Mouse (Mus musculus): ENCODE measurements around the gene Thnsl2. TPM values are rescaled to one million over a fixed set of nuclear protein-coding genes. Genes with fewer than 3 reads are reported as not detected.

Thnsl2 gene
- polyA plus RNA-seq, 1 experiment from 2014 or later, result 25.7 TPM

- H3K4me2 ChIP-seq (replicated peaks; ENCODE audit: low read depth, low read length), result no peak overlapping the region
- H3K27ac ChIP-seq (ENCODE audit: low read depth, low read length), result peak overlapping the region; percentile 62; the same call in 1 of the 2 replicates
- ATAC-seq (ENCODE audit: low FRiP score, low TSS enrichment), result peak; percentile 26; the same call in 1 of the 2 replicates
- H3K27me3 ChIP-seq (ENCODE audit: control insufficient read depth, insufficient read depth, low read length), result no peaks in the 10 kb centered on the region
- H3K36me3 ChIP-seq (ENCODE audit: control insufficient read depth, insufficient read depth, low read length), result no peaks in the 10 kb centered on the region
- H3K4me3 ChIP-seq (ENCODE audit: low read length), result no peak overlapping the region
- peaks cover 12% of the 10 kb centered on the region for H3K4me1 ChIP-seq (ENCODE audit: control insufficient read depth, insufficient read depth, low read length)
- no peak overlapping the region for H3K9ac ChIP-seq (ENCODE audit: low read depth, low read length)
- WGBS, result 33% methylated on average over 3 of the region's 3 CpGs
- H3K9me3 ChIP-seq (ENCODE audit: control insufficient read depth, low read length), result no peaks in the 10 kb centered on the region; the same call in 1 of the 2 replicates
These were observed 1.2 kb upstream of the Thnsl2 start for GRCm38 (mm10) chr6:71145288-71145989.

GRCm38 (mm10) chr6:71143154-71143893 lies 915 bp downstream of the Thnsl2 start:
- 0 out of 2 replicates have a peak, but pooled peaks have one; percentile 1 for ATAC-seq (ENCODE audit: low FRiP score, low TSS enrichment)
- 2% methylated on average over 19 of the region's 19 CpGs for WGBS
- H3K36me3 ChIP-seq (ENCODE audit: control insufficient read depth, insufficient read depth, low read length), result no peaks in the 10 kb centered on the region
- peak overlapping the region; percentile 85 for H3K4me2 ChIP-seq (replicated peaks; ENCODE audit: low read depth, low read length)
- no peaks in the 10 kb centered on the region; the same call in 1 of the 2 replicates for H3K9me3 ChIP-seq (ENCODE audit: control insufficient read depth, low read length)
- H3K4me1 ChIP-seq (ENCODE audit: control insufficient read depth, insufficient read depth, low read length), result peaks cover 12% of the 10 kb centered on the region
- H3K9ac ChIP-seq (ENCODE audit: low read depth, low read length), result peak overlapping the region; percentile 71
- H3K4me3 ChIP-seq (ENCODE audit: low read length), result peak overlapping the region; percentile 63
- H3K27me3 ChIP-seq (ENCODE audit: control insufficient read depth, insufficient read depth, low read length), result no peaks in the 10 kb centered on the region
- peak overlapping the region; percentile 87; the same call in 1 of the 2 replicates for H3K27ac ChIP-seq (ENCODE audit: low read depth, low read length)

GRCm38 (mm10) chr6:71135031-71135430 lies 9.2 kb downstream of the Thnsl2 start:
- no peak for ATAC-seq (ENCODE audit: low FRiP score, low TSS enrichment)
- H3K4me1 ChIP-seq (ENCODE audit: control insufficient read depth, insufficient read depth, low read length), result no peaks in the 10 kb centered on the region
- no peaks in the 10 kb centered on the region for H3K27me3 ChIP-seq (ENCODE audit: control insufficient read depth, insufficient read depth, low read length)
- H3K4me2 ChIP-seq (replicated peaks; ENCODE audit: low read depth, low read length), result no peak overlapping the region
- H3K9ac ChIP-seq (ENCODE audit: low read depth, low read length), result no peak overlapping the region
- no peak overlapping the region for H3K27ac ChIP-seq (ENCODE audit: low read depth, low read length)
- WGBS, result 95% methylated on average over 3 of the region's 3 CpGs
- H3K36me3 ChIP-seq (ENCODE audit: control insufficient read depth, insufficient read depth, low read length), result no peaks in the 10 kb centered on the region
- no peaks in the 10 kb centered on the region for H3K9me3 ChIP-seq (ENCODE audit: control insufficient read depth, low read length)
- no peak overlapping the region for H3K4me3 ChIP-seq (ENCODE audit: low read length)

GRCm38 (mm10) chr6:71133559-71133958 lies 10.7 kb downstream of the Thnsl2 start:
- Histone ChIP-seq H3K4me1 (ENCODE audit: control insufficient read depth, insufficient read depth, low read length) (no peaks in the 10 kb centered on the region), H3K9me3 (ENCODE audit: control insufficient read depth, low read length) (no peaks in the 10 kb centered on the region), H3K4me2 (replicated peaks; ENCODE audit: low read depth, low read length) (no peak overlapping the region), H3K9ac (ENCODE audit: low read depth, low read length) (no peak overlapping the region), H3K4me3 (ENCODE audit: low read length) (no peak overlapping the region), H3K27me3 (ENCODE audit: control insufficient read depth, insufficient read depth, low read length) (no peaks in the 10 kb centered on the region), H3K36me3 (ENCODE audit: control insufficient read depth, insufficient read depth, low read length) (no peaks in the 10 kb centered on the region), H3K27ac (ENCODE audit: low read depth, low read length) (no peak overlapping the region)
- ATAC-seq (ENCODE audit: low FRiP score, low TSS enrichment), result no peak
- 84% methylated on average over 11 of the region's 11 CpGs for WGBS

- H3K9ac ChIP-seq (ENCODE audit: low read depth, low read length), result no peak overlapping the region
- no peaks in the 10 kb centered on the region for H3K27me3 ChIP-seq (ENCODE audit: control insufficient read depth, insufficient read depth, low read length)
- H3K4me2 ChIP-seq (replicated peaks; ENCODE audit: low read depth, low read length), result no peak overlapping the region
- H3K4me3 ChIP-seq (ENCODE audit: low read length), result no peak overlapping the region
- ATAC-seq (ENCODE audit: low FRiP score, low TSS enrichment), result no peak
- no peaks in the 10 kb centered on the region for H3K9me3 ChIP-seq (ENCODE audit: control insufficient read depth, low read length)
- no peak overlapping the region for H3K27ac ChIP-seq (ENCODE audit: low read depth, low read length)
- H3K4me1 ChIP-seq (ENCODE audit: control insufficient read depth, insufficient read depth, low read length), result no peaks in the 10 kb centered on the region
- H3K36me3 ChIP-seq (ENCODE audit: control insufficient read depth, insufficient read depth, low read length), result no peaks in the 10 kb centered on the region
These were observed 13.2 kb downstream of the Thnsl2 start for GRCm38 (mm10) chr6:71131038-71131437.

- 80% methylated on average over 1 of the region's 1 CpGs for WGBS
- Histone ChIP-seq H3K27ac (ENCODE audit: low read depth, low read length) (no peak overlapping the region), H3K9me3 (ENCODE audit: control insufficient read depth, low read length) (no peaks in the 10 kb centered on the region), H3K4me3 (ENCODE audit: low read length) (no peak overlapping the region), H3K36me3 (ENCODE audit: control insufficient read depth, insufficient read depth, low read length) (no peaks in the 10 kb centered on the region), H3K9ac (ENCODE audit: low read depth, low read length) (no peak overlapping the region), H3K27me3 (ENCODE audit: control insufficient read depth, insufficient read depth, low read length) (no peaks in the 10 kb centered on the region), H3K4me2 (replicated peaks; ENCODE audit: low read depth, low read length) (no peak overlapping the region), H3K4me1 (ENCODE audit: control insufficient read depth, insufficient read depth, low read length) (no peaks in the 10 kb centered on the region)
- no peak for ATAC-seq (ENCODE audit: low FRiP score, low TSS enrichment)
These were observed 14.0 kb downstream of the Thnsl2 start for GRCm38 (mm10) chr6:71130269-71130668.

GRCm38 (mm10) chr6:71129071-71129470 lies 15.2 kb downstream of the Thnsl2 start:
- no peaks in the 10 kb centered on the region for H3K36me3 ChIP-seq (ENCODE audit: control insufficient read depth, insufficient read depth, low read length)
- no peak overlapping the region for H3K4me3 ChIP-seq (ENCODE audit: low read length)
- H3K4me2 ChIP-seq (replicated peaks; ENCODE audit: low read depth, low read length), result no peak overlapping the region
- no peaks in the 10 kb centered on the region for H3K4me1 ChIP-seq (ENCODE audit: control insufficient read depth, insufficient read depth, low read length)
- no peak overlapping the region for H3K27ac ChIP-seq (ENCODE audit: low read depth, low read length)
- WGBS, result 60% methylated on average over 4 of the region's 4 CpGs
- H3K9ac ChIP-seq (ENCODE audit: low read depth, low read length), result no peak overlapping the region
- no peaks in the 10 kb centered on the region for H3K9me3 ChIP-seq (ENCODE audit: control insufficient read depth, low read length)
- no peaks in the 10 kb centered on the region for H3K27me3 ChIP-seq (ENCODE audit: control insufficient read depth, insufficient read depth, low read length)
- no peak for ATAC-seq (ENCODE audit: low FRiP score, low TSS enrichment)

GRCm38 (mm10) chr6:71126290-71126689 lies 17.9 kb downstream of the Thnsl2 start:
- H3K4me1 ChIP-seq (ENCODE audit: control insufficient read depth, insufficient read depth, low read length), result no peaks in the 10 kb centered on the region
- H3K4me2 ChIP-seq (replicated peaks; ENCODE audit: low read depth, low read length), result no peak overlapping the region
- no peak for ATAC-seq (ENCODE audit: low FRiP score, low TSS enrichment)
- no peak overlapping the region for H3K27ac ChIP-seq (ENCODE audit: low read depth, low read length)
- no peaks in the 10 kb centered on the region for H3K27me3 ChIP-seq (ENCODE audit: control insufficient read depth, insufficient read depth, low read length)
- no peaks in the 10 kb centered on the region for H3K9me3 ChIP-seq (ENCODE audit: control insufficient read depth, low read length)
- WGBS, result 67% methylated on average over 3 of the region's 3 CpGs
- no peak overlapping the region for H3K9ac ChIP-seq (ENCODE audit: low read depth, low read length)
- H3K36me3 ChIP-seq (ENCODE audit: control insufficient read depth, insufficient read depth, low read length), result no peaks in the 10 kb centered on the region
- H3K4me3 ChIP-seq (ENCODE audit: low read length), result no peak overlapping the region
